Mouse (Mus musculus) limb, embryonic 13.5 days (tissue): Measurements from ENCODE around the gene Dgke. TPM values are rescaled to one million over a fixed set of nuclear protein-coding genes. Genes with fewer than 3 reads are reported as not detected.
A peak's percentile ranks its signal among the peaks of the same experiment; 100 is the strongest.

Experiments used
- ATAC-seq: fragments of 200-750 bp; cut with Nextera tagmentation; 2 replicates; pipeline ENCODE4 v1.8.0; 2017; ENCODE audit warnings: low read depth, moderate number of reproducible peaks, moderate TSS enrichment; ENCODE audit not compliant: low FRiP score
- H3K27ac ChIP-seq: fragments of 300-500 bp; sonication (generic); 2 replicates; pipeline ENCODE4 v1.5.1; 2015; ENCODE audit warnings: inconsistent platforms, mild to moderate bottlenecking, moderate library complexity
- H3K27me3 ChIP-seq: fragments of 300-500 bp; sonication (generic); 2 replicates; pipeline ENCODE4 v1.6.1; 2015; ENCODE audit warnings: mild to moderate bottlenecking, inconsistent platforms
- H3K36me3 ChIP-seq: fragments of 300-500 bp; sonication (generic); 2 replicates; pipeline ENCODE4 v1.6.1; 2015; ENCODE audit warnings: inconsistent platforms, mild to moderate bottlenecking, moderate library complexity
- H3K4me1 ChIP-seq: fragments of 300-500 bp; sonication (generic); 2 replicates; pipeline ENCODE4 v1.6.1; 2015; ENCODE audit warnings: inconsistent platforms
- H3K4me2 ChIP-seq: fragments of 300-500 bp; sonication (generic); replicated peaks from 2 replicates; pipeline ENCODE4 v1.6.1; 2015; ENCODE audit warnings: inconsistent platforms, mild to moderate bottlenecking, moderate library complexity
- H3K4me3 ChIP-seq: fragments of 300-500 bp; sonication (generic); 2 replicates; pipeline ENCODE4 v1.5.1; 2015; ENCODE audit warnings: moderate library complexity, mild to moderate bottlenecking, inconsistent platforms
- H3K9ac ChIP-seq: fragments of 300-500 bp; sonication (generic); 2 replicates; pipeline ENCODE4 v1.6.1; 2015; ENCODE audit warnings: mild to moderate bottlenecking, inconsistent platforms
- H3K9me3 ChIP-seq: fragments of 300-500 bp; sonication (generic); 2 replicates; pipeline ENCODE4 v1.6.1; 2016; ENCODE audit warnings: inconsistent platforms
- WGBS: fragments of 180-500 bp; shearing (Covaris S2); methylation state at CpG from one replicate; pipeline ENCODE4 v1.1.7; 2015; 5-methylcytosine and 5-hydroxymethylcytosine counted together
- polyA plus RNA-seq: library from polyadenylated mRNA; unstranded; fragments of >200 nt; fragmentation: Nextera tagmentation; extraction: Ambion mirVana; gene quantifications from 2 replicates; pipeline ENCODE4 v1.2.1, GENCODE M21; 2015

Gene Dgke
- polyA plus RNA-seq, 1 experiment from 2014 or later = 4.3 TPM

- no peak overlapping the region for H3K27ac ChIP-seq
- no peak overlapping the region for H3K4me2 ChIP-seq
- no peaks in the 10 kb centered on the region for H3K27me3 ChIP-seq
- H3K9me3 ChIP-seq = no peaks in the 10 kb centered on the region
- H3K9ac ChIP-seq = no peak overlapping the region
- no peaks in the 10 kb centered on the region for H3K4me1 ChIP-seq
- H3K4me3 ChIP-seq = no peak overlapping the region
- no peak for ATAC-seq
- WGBS = 84% methylated on average over 3 of the region's 3 CpGs
- no peaks in the 10 kb centered on the region for H3K36me3 ChIP-seq
Measured at GRCm38 (mm10) chr11:89007582-89007981, 59.1 kb downstream of the Dgke start.

GRCm38 (mm10) chr11:89006404-89006803, 60.2 kb downstream of the Dgke start:
- no peak overlapping the region for H3K27ac ChIP-seq
- H3K36me3 ChIP-seq = no peaks in the 10 kb centered on the region
- peaks cover 3% of the 10 kb centered on the region; the same call in 1 of the 2 replicates for H3K27me3 ChIP-seq
- no peak overlapping the region for H3K4me2 ChIP-seq
- H3K4me1 ChIP-seq = no peaks in the 10 kb centered on the region
- ATAC-seq = no peak
- H3K4me3 ChIP-seq = no peak overlapping the region
- no peak overlapping the region for H3K9ac ChIP-seq
- H3K9me3 ChIP-seq = no peaks in the 10 kb centered on the region

- Histone ChIP-seq H3K9me3 (no peaks in the 10 kb centered on the region), H3K27ac (no peak overlapping the region), H3K27me3 (peaks cover 10% of the 10 kb centered on the region; the same call in 1 of the 2 replicates), H3K36me3 (no peaks in the 10 kb centered on the region), H3K4me2 (no peak overlapping the region), H3K4me3 (no peak overlapping the region), H3K4me1 (no peaks in the 10 kb centered on the region), H3K9ac (no peak overlapping the region)
- 63% methylated on average over 5 of the region's 5 CpGs for WGBS
- ATAC-seq = no peak
Measured at GRCm38 (mm10) chr11:89005473-89005872, 61.2 kb downstream of the Dgke start.

- 64% methylated on average over 4 of the region's 4 CpGs for WGBS
- peaks cover 28% of the 10 kb centered on the region for H3K27me3 ChIP-seq
- no peak overlapping the region for H3K4me3 ChIP-seq
- H3K9me3 ChIP-seq = no peaks in the 10 kb centered on the region
- no peak for ATAC-seq
- H3K4me2 ChIP-seq = no peak overlapping the region
- no peak overlapping the region for H3K9ac ChIP-seq
- no peaks in the 10 kb centered on the region for H3K36me3 ChIP-seq
- H3K27ac ChIP-seq = no peak overlapping the region
- H3K4me1 ChIP-seq = 0 out of 2 replicates have a peak, but pooled peaks cover 5% of the 10 kb centered on the region
Measured at GRCm38 (mm10) chr11:89003726-89004125, 62.9 kb downstream of the Dgke start.

- 25% methylated on average over 6 of the region's 6 CpGs for WGBS
- ATAC-seq = no peak
- H3K4me3 ChIP-seq = no peak overlapping the region
- 0 out of 2 replicates have a peak, but pooled peaks cover 5% of the 10 kb centered on the region for H3K4me1 ChIP-seq
- peaks cover 34% of the 10 kb centered on the region for H3K27me3 ChIP-seq
- no peaks in the 10 kb centered on the region for H3K9me3 ChIP-seq
- no peak overlapping the region for H3K27ac ChIP-seq
- no peak overlapping the region for H3K9ac ChIP-seq
- H3K36me3 ChIP-seq = no peaks in the 10 kb centered on the region
- no peak overlapping the region; the same call in 1 of the 2 replicates for H3K4me2 ChIP-seq
Measured at GRCm38 (mm10) chr11:89003078-89003477, 63.6 kb downstream of the Dgke start.

- H3K9ac ChIP-seq = no peak overlapping the region
- ATAC-seq = no peak
- H3K27me3 ChIP-seq = peaks cover 38% of the 10 kb centered on the region
- H3K4me2 ChIP-seq = no peak overlapping the region; the same call in 1 of the 2 replicates
- no peak overlapping the region for H3K4me3 ChIP-seq
- no peaks in the 10 kb centered on the region for H3K9me3 ChIP-seq
- H3K4me1 ChIP-seq = 0 out of 2 replicates have a peak, but pooled peaks cover 5% of the 10 kb centered on the region
- no peak overlapping the region for H3K27ac ChIP-seq
- H3K36me3 ChIP-seq = no peaks in the 10 kb centered on the region
- WGBS = 74% methylated on average over 5 of the region's 5 CpGs
Measured at GRCm38 (mm10) chr11:89002621-89003020, 64.0 kb downstream of the Dgke start.

GRCm38 (mm10) chr11:89002068-89002467, 64.6 kb downstream of the Dgke start:
- WGBS = 84% methylated on average over 5 of the region's 5 CpGs
- no peak overlapping the region for H3K27ac ChIP-seq
- no peak overlapping the region for H3K4me2 ChIP-seq
- no peaks in the 10 kb centered on the region for H3K9me3 ChIP-seq
- H3K4me1 ChIP-seq = 0 out of 2 replicates have a peak, but pooled peaks cover 5% of the 10 kb centered on the region
- peaks cover 38% of the 10 kb centered on the region for H3K27me3 ChIP-seq
- no peak overlapping the region for H3K4me3 ChIP-seq
- no peaks in the 10 kb centered on the region for H3K36me3 ChIP-seq
- ATAC-seq = no peak
- no peak overlapping the region for H3K9ac ChIP-seq

GRCm38 (mm10) chr11:89001569-89001968, 65.1 kb downstream of the Dgke start:
- 95% methylated on average over 7 of the region's 7 CpGs for WGBS
- Histone ChIP-seq H3K27me3 (peaks cover 38% of the 10 kb centered on the region), H3K9me3 (no peaks in the 10 kb centered on the region), H3K4me3 (no peak overlapping the region), H3K4me1 (0 out of 2 replicates have a peak, but pooled peaks cover 5% of the 10 kb centered on the region), H3K4me2 (no peak overlapping the region), H3K27ac (no peak overlapping the region), H3K36me3 (no peaks in the 10 kb centered on the region), H3K9ac (no peak overlapping the region)
- ATAC-seq = no peak

GRCm38 (mm10) chr11:89000527-89000819, 66.2 kb downstream of the Dgke start:
- no peak overlapping the region for H3K27ac ChIP-seq
- ATAC-seq = no peak
- H3K27me3 ChIP-seq = peaks cover 38% of the 10 kb centered on the region
- H3K36me3 ChIP-seq = no peaks in the 10 kb centered on the region
- no peaks in the 10 kb centered on the region for H3K9me3 ChIP-seq
- H3K4me3 ChIP-seq = peak overlapping the region; percentile 52
- H3K4me1 ChIP-seq = 0 out of 2 replicates have a peak, but pooled peaks cover 5% of the 10 kb centered on the region
- H3K4me2 ChIP-seq = peak overlapping the region; percentile 70
- H3K9ac ChIP-seq = no peak overlapping the region

GRCm38 (mm10) chr11:88999723-89000526, 66.7 kb downstream of the Dgke start:
- 24% methylated on average over 33 of the region's 33 CpGs for WGBS
- peak overlapping the region; percentile 70 for H3K4me2 ChIP-seq
- ATAC-seq = peak; percentile 29; the same call in 1 of the 2 replicates
- peaks cover 38% of the 10 kb centered on the region for H3K27me3 ChIP-seq
- H3K27ac ChIP-seq = no peak overlapping the region
- no peaks in the 10 kb centered on the region for H3K36me3 ChIP-seq
- peak overlapping the region; percentile 63 for H3K9ac ChIP-seq
- H3K4me1 ChIP-seq = 0 out of 2 replicates have a peak, but pooled peaks cover 5% of the 10 kb centered on the region
- peak overlapping the region; percentile 52 for H3K4me3 ChIP-seq
- H3K9me3 ChIP-seq = no peaks in the 10 kb centered on the region

GRCm38 (mm10) chr11:88998974-88999722, 67.5 kb downstream of the Dgke start, which contains the start of gene Trim25:
TSS of gene Trim25 (plus strand) at chr11:88999376.
- peaks cover 38% of the 10 kb centered on the region for H3K27me3 ChIP-seq
- peak within 1 kb of the TSS; percentile 70 for H3K4me2 ChIP-seq
- H3K9me3 ChIP-seq = no peaks in the 10 kb centered on the region
- no peaks in the 10 kb centered on the region for H3K36me3 ChIP-seq
- peak; percentile 60 for ATAC-seq
- H3K4me1 ChIP-seq = 0 out of 2 replicates have a peak, but pooled peaks cover 5% of the 10 kb centered on the region
- H3K4me3 ChIP-seq = peak within 1 kb of the TSS; percentile 52
- H3K27ac ChIP-seq = no peak within 1 kb of the TSS
- 3% methylated on average over 48 of the region's 48 CpGs for WGBS
- H3K9ac ChIP-seq = peak within 1 kb of the TSS; percentile 63

GRCm38 (mm10) chr11:88998406-88998805, 68.2 kb downstream of the Dgke start:
- Histone ChIP-seq H3K9me3 (no peaks in the 10 kb centered on the region), H3K9ac (no peak overlapping the region), H3K4me2 (no peak overlapping the region), H3K4me1 (0 out of 2 replicates have a peak, but pooled peaks cover 5% of the 10 kb centered on the region), H3K27ac (no peak overlapping the region), H3K27me3 (peaks cover 38% of the 10 kb centered on the region), H3K36me3 (no peaks in the 10 kb centered on the region), H3K4me3 (no peak overlapping the region)
- WGBS = 11% methylated on average over 3 of the region's 3 CpGs
- no peak for ATAC-seq
